Mouse (Mus musculus) cerebellum, adult 8-10 months (tissue): Measurements from ENCODE around the gene Podn.
A peak's percentile ranks its signal among the peaks of the same experiment; 100 is the strongest.

Experiments used
- DNase-seq: peaks from one replicate; pipeline ENCODE4 v3.0.0; 2022

Gene Podn

GRCm38 (mm10) chr4:107998641-107999332, 97.5 kb downstream of the Podn start:
- DNase-seq = no peak

- DNase-seq = no peak
Observed at GRCm38 (mm10) chr4:107996418-107996986, 99.7 kb downstream of the Podn start.

- DNase-seq = no peak
Observed at GRCm38 (mm10) chr4:107995727-107996126, 100.5 kb downstream of the Podn start.

GRCm38 (mm10) chr4:107995011-107995410, 101.2 kb downstream of the Podn start:
- DNase-seq = no peak

GRCm38 (mm10) chr4:107991879-107992278, 104.4 kb downstream of the Podn start:
- no peak for DNase-seq

- peak; percentile 30 for DNase-seq
Observed at GRCm38 (mm10) chr4:107990818-107991217, 105.4 kb downstream of the Podn start.

GRCm38 (mm10) chr4:107988931-107989330, 107.3 kb downstream of the Podn start:
- DNase-seq = no peak

GRCm38 (mm10) chr4:107986386-107987168, 109.7 kb downstream of the Podn start:
- DNase-seq = no peak

- DNase-seq = no peak
Observed at GRCm38 (mm10) chr4:107985812-107986211, 110.4 kb downstream of the Podn start.

- no peak for DNase-seq
Observed at GRCm38 (mm10) chr4:107984282-107984981, 111.8 kb downstream of the Podn start.

- DNase-seq = no peak
Observed at GRCm38 (mm10) chr4:107983717-107984116, 112.5 kb downstream of the Podn start.

GRCm38 (mm10) chr4:107980002-107980600, 116.1 kb downstream of the Podn start:
- DNase-seq = peak; percentile 20

- DNase-seq = peak; percentile 76
Observed at GRCm38 (mm10) chr4:107979530-107979929, 116.7 kb downstream of the Podn start.

GRCm38 (mm10) chr4:107977593-107977992, 118.7 kb downstream of the Podn start:
- no peak for DNase-seq

- no peak for DNase-seq
Observed at GRCm38 (mm10) chr4:107975004-107975403, 121.2 kb downstream of the Podn start.

GRCm38 (mm10) chr4:107974527-107974926, 121.7 kb downstream of the Podn start:
- DNase-seq = no peak

- DNase-seq = no peak
Observed at GRCm38 (mm10) chr4:107971162-107971561, 125.1 kb downstream of the Podn start.

- DNase-seq = no peak
Observed at GRCm38 (mm10) chr4:107969781-107970180, 126.5 kb downstream of the Podn start.

GRCm38 (mm10) chr4:107967966-107968682, 128.1 kb downstream of the Podn start, which contains the start of gene Slc1a7:
Gene Slc1a7 (plus strand): TSS chr4:107968332.
- no peak for DNase-seq

GRCm38 (mm10) chr4:107966416-107967109, 129.7 kb downstream of the Podn start:
- no peak for DNase-seq
